Mouse (Mus musculus): Measurements from ENCODE around the gene Acyp2.

DNA sequence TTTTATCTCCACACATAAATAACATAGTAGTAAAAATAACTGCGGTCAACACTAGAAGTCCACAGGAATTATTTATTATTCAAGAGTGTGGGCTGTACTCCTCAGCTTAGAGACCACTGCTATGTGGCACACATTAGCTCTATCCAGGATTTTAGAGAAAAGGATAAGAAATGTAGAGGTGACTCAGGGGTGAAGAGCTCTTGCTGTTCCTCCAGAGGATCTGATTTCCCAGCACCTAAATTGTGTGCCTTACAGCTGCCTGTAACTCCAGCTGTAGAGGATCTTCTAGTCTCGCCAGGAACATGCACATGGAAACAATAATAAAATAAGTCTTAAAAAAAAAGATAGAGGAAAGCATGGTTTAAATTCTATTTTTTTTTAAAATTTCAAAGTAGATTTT, 70.5 kb downstream of the Acyp2 start:
- no peak for TF ChIP-seq POLR2A (IDR thresholded peaks at IDR 0.05; ENCODE audit: extremely low read depth, insufficient read depth, low read length)
- no peak for TF ChIP-seq CTCF (IDR thresholded peaks at IDR 0.05; ENCODE audit: low read depth, low read length)
